Mouse (Mus musculus): ENCODE data around the gene Gak. TPM values are rescaled to one million over a fixed set of nuclear protein-coding genes. Genes with fewer than 3 reads are reported as not detected.

Gene Gak
- total RNA-seq (2023; ENCODE audit: inconsistent age) = 144 to 160 TPM (median 152 TPM) in 4 replicates

GRCm38 (mm10) chr5:108629634-108630483 is at the start of gene Gak, which contains the start of gene Tmem175:
Gene Gak, minus strand, starts transcription at chr5:108629755.
Gene Tmem175, plus strand, starts transcription at chr5:108629770.

GRCm38 (mm10) chr5:108675251-108675816 is 45.8 kb upstream of the Gak start, which contains the start of gene Slc26a1:
Gene Slc26a1, minus strand, starts transcription at chr5:108675569.

GRCm38 (mm10) chr5:108668977-108669936 is 39.7 kb upstream of the Gak start, which contains the start of gene Dgkq:
Gene Dgkq, minus strand, starts transcription at chr5:108669672.

GRCm38 (mm10) chr5:108659698-108660631 is 30.4 kb upstream of the Gak start, which contains the start of gene Idua:
Gene Idua, plus strand, starts transcription at chr5:108660331.

GRCm38 (mm10) chr5:108549489-108550206 is 79.9 kb downstream of the Gak start, which contains the start of gene Cplx1:
Gene Cplx1, minus strand, starts transcription at chr5:108550024.

Other genes starting within 250 kb of the Gak start
- gene Pde6b, start 241.4 kb downstream of the Gak start, total RNA-seq (2023; ENCODE audit: inconsistent age) = not detected in 4 replicates
- gene Atp5k, start 195.3 kb downstream of the Gak start, total RNA-seq (2023; ENCODE audit: inconsistent age) = 62.9 to 80.0 TPM (median 70.9 TPM) in 4 replicates
- not detected in 4 replicates for gene Mfsd7a, start 180.9 kb downstream of the Gak start, total RNA-seq (2023; ENCODE audit: inconsistent age)
- 18.4 to 31.3 TPM (median 23.8 TPM) in 4 replicates for gene Pcgf3, start 168.5 kb downstream of the Gak start, total RNA-seq (2023; ENCODE audit: inconsistent age)
- not detected in 4 replicates for gene Cplx1, start 79.7 kb downstream of the Gak start, total RNA-seq (2023; ENCODE audit: inconsistent age)
- gene Tmem175, start within 50 bp of the Gak start, total RNA-seq (2023; ENCODE audit: inconsistent age) = 18.8 to 22.2 TPM (median 20.6 TPM) in 4 replicates
- gene Idua, start 30.6 kb upstream of the Gak start, total RNA-seq (2023; ENCODE audit: inconsistent age) = 40.2 to 45.7 TPM (median 41.7 TPM) in 4 replicates
- 37.3 to 42.3 TPM (median 39.7 TPM) in 4 replicates for gene Dgkq, start 39.9 kb upstream of the Gak start, total RNA-seq (2023; ENCODE audit: inconsistent age)
- not detected in 4 replicates for gene Slc26a1, start 45.8 kb upstream of the Gak start, total RNA-seq (2023; ENCODE audit: inconsistent age)
- gene Fgfrl1, start 62.6 kb upstream of the Gak start, total RNA-seq (2023; ENCODE audit: inconsistent age) = 6.1 to 7.3 TPM (median 6.8 TPM) in 4 replicates
- gene Rnf212, start 145.2 kb upstream of the Gak start, total RNA-seq (2023; ENCODE audit: inconsistent age) = not detected in 4 replicates
- gene Tmed11, start 165.6 kb upstream of the Gak start, total RNA-seq (2023; ENCODE audit: inconsistent age) = not detected in 4 replicates
- not detected in 4 replicates for gene Vmn2r8, start 179.1 kb upstream of the Gak start, total RNA-seq (2023; ENCODE audit: inconsistent age)
- gene Vmn2r9, start 222.8 kb upstream of the Gak start, total RNA-seq (2023; ENCODE audit: inconsistent age) = not detected in 4 replicates

Data from B cell, adult (primary cell).